Mouse (Mus musculus) G1E (cell line): ENCODE data around the gene Des. TPM values are rescaled to one million over a fixed set of nuclear protein-coding genes. Genes with fewer than 3 reads are reported as not detected.

Experiments
- ATAC-seq: 2 replicates; pipeline ENCODE4 v1.8.0; 2016; ENCODE audit warnings: mild to moderate bottlenecking; ENCODE audit not compliant: insufficient number of reproducible peaks, poor library complexity, low FRiP score, severe bottlenecking; ENCODE audit errors: extremely low read depth
- DNase-seq: peaks from one replicate; pipeline ENCODE4 v3.0.0; 2012; ENCODE audit warnings: low spot score
- H3K27me3 ChIP-seq: 2 replicates; pipeline ENCODE4 v1.6.1; 2012; ENCODE audit warnings: mild to moderate bottlenecking, low read length, inconsistent platforms; ENCODE audit not compliant: insufficient read depth
- H3K36me3 ChIP-seq: replicated peaks from 2 replicates; pipeline ENCODE3; 2012; ENCODE audit warnings: mild to moderate bottlenecking, inconsistent platforms
- H3K4me1 ChIP-seq: 2 replicates; pipeline ENCODE4 v1.6.1; 2012; ENCODE audit warnings: low read depth, low read length, inconsistent platforms, mixed read lengths; ENCODE audit not compliant: insufficient read depth
- H3K4me3 ChIP-seq: 2 replicates; pipeline ENCODE4 v1.5.1; 2012; ENCODE audit warnings: low read depth, mild to moderate bottlenecking, inconsistent platforms, low read length, moderate library complexity, mixed read lengths
- H3K9me3 ChIP-seq: replicated peaks from 2 replicates; pipeline ENCODE4 v1.6.1; 2012; ENCODE audit warnings: inconsistent platforms
- CTCF ChIP-seq: IDR thresholded peaks from 2 replicates; pipeline ENCODE4 v1.5.1; 2012; ENCODE audit warnings: low read depth, low read length, inconsistent platforms, mixed read lengths
- GATA1 ChIP-seq: IDR thresholded peaks from 2 replicates; pipeline ENCODE4 v1.6.1; 2012; ENCODE audit warnings: borderline replicate concordance, low read length, inconsistent platforms, mixed read lengths
- GATA2 ChIP-seq: IDR thresholded peaks from 2 replicates; pipeline ENCODE4 v1.6.1; 2012; ENCODE audit warnings: low read depth, low read length, inconsistent platforms, borderline replicate concordance
- POLR2AphosphoS5 ChIP-seq: IDR thresholded peaks from 2 replicates; pipeline ENCODE4 v1.6.1; 2012; ENCODE audit warnings: low read depth, low read length, inconsistent platforms; ENCODE audit not compliant: insufficient replicate concordance
- TAL1 ChIP-seq: conservative IDR thresholded peaks from 2 replicates; pipeline ENCODE4 v1.6.1; 2012; ENCODE audit warnings: low read depth, low read length, inconsistent platforms, mixed read lengths
- polyA plus RNA-seq: library from polyadenylated mRNA; stranded (reverse); fragments of >175 nt; gene quantifications from 2 replicates; pipeline ENCODE4 v1.2.3, GENCODE M21; 2012
- total RNA-seq, 2 experiments: library from RNA; stranded (forward) in 1 of 2; stranded (reverse) in 1 of 2; fragments of 200-1000 nt in 1 of 2; fragments of >200 nt in 1 of 2; fragmentation: Nextera tagmentation in 1 of 2; gene quantifications; 2 replicates each; pipeline ENCODE4 v1.2.3; 2014 to 2017

The Des gene
- total and polyA plus RNA-seq, 3 experiments, result 5.6 to 13.8 (median 12.9) TPM

DNA sequence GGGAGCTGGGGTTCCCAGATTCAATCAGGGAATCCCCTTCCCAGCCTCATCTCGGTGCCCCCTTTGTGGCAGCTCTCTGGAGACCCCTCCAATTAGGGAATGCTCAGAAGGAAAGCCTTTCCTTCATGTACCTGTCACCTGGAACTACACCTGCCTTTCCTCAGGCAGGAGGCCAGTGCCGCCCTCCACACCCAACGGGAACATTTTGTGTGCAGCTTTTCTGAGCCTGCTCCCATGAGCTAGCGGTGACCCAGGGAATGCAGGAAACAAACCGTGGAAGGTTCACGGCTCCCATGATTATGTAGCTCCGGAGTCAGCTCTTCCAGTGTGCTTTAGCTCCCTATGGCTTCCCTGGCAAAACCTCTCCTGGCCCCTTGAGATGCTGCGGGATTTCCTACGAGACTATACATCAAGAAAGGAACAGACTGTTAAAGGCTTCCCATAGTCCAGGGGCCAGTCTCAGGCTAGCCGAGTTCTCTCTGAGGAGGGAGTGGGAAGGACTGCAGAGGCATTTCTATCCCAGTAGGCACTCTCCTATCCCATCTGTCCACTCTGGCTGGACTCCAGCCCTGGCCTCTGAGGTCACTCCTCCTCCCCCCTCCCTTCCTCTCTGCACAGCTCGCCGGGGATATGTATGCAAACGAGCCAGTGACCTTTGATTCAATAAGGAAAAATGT lies 10.0 kb downstream of the Des start:
- no peak for ATAC-seq
- no peaks in the 10 kb centered on the region for H3K36me3 ChIP-seq
- no peaks in the 10 kb centered on the region for H3K9me3 ChIP-seq
- peaks cover 16% of the 10 kb centered on the region for H3K4me1 ChIP-seq
- H3K4me3 ChIP-seq, result no peak overlapping the region
- H3K27me3 ChIP-seq, result peaks cover 39% of the 10 kb centered on the region
- no peak for DNase-seq
- TF ChIP-seq TAL1 (no peak), POLR2AphosphoS5 (no peak), CTCF (no peak), GATA2 (no peak), GATA1 (no peak)

DNA sequence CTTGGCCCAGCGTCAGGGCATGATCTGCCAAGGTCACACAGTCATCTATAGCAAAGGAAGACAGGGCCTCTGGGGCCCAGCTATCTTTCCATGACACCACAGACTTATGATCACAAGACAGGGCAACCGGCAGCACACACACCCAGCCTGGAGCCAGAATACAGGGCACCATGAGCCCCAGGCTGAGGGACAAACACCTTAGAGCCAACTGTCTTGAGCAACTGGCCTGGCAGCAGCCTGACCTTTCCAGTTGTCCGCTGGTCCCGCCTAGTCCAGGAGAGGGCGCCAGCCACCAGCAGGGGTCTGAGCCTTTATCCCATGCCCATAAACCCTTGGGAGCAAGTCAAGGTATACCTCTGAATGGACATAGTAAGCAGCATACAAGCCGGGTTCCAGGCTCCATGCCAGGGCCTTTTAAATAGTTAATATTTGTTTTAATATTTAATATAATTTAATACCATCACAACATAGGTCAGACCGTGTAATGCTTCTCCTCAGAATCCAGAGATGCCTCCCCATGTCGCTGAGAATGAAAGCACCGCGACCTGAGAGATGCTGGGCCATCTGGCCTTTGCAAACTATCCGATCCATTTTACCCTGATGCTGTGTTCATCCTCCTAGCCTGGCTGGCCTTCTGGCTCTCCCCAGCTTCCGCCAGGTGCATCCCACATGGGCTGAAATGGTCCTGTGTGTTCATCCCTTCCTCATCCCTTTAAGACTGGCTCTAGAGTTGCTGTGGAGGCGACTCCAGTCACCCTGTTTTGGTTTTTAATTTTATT lies 11.4 kb downstream of the Des start:
- no peaks in the 10 kb centered on the region for H3K36me3 ChIP-seq
- H3K4me1 ChIP-seq, result peaks cover 18% of the 10 kb centered on the region
- H3K4me3 ChIP-seq, result no peak overlapping the region
- TF ChIP-seq CTCF (peak; percentile 54), GATA1 (no peak), GATA2 (no peak)
- DNase-seq (no peak), ATAC-seq (no peak)
- peaks cover 38% of the 10 kb centered on the region for H3K27me3 ChIP-seq
- no peaks in the 10 kb centered on the region for H3K9me3 ChIP-seq

DNA sequence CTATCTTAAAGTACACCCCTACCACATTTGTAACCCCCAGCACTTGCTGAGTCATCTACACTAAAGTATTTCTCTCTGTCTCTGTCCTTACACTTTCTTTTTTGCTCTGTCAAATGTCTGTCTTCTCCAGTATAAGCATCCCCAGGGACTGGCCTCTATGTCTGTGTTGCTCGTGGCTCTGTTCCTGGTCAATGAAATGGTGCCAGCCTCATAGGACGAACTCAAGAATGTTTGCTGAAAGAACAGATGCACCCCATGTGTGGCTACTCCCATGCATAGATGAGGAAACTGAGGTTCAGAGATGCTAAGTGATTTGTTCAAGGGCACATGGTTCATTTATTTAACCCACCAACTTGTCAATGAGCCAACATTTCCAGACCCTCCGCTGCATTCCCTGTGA lies 12.3 kb downstream of the Des start:
- Histone ChIP-seq H3K36me3 (no peaks in the 10 kb centered on the region), H3K4me1 (peaks cover 18% of the 10 kb centered on the region), H3K27me3 (peaks cover 35% of the 10 kb centered on the region), H3K9me3 (no peaks in the 10 kb centered on the region), H3K4me3 (no peak overlapping the region)
- TF ChIP-seq CTCF (no peak), TAL1 (no peak)
- ATAC-seq (no peak), DNase-seq (no peak)

DNA sequence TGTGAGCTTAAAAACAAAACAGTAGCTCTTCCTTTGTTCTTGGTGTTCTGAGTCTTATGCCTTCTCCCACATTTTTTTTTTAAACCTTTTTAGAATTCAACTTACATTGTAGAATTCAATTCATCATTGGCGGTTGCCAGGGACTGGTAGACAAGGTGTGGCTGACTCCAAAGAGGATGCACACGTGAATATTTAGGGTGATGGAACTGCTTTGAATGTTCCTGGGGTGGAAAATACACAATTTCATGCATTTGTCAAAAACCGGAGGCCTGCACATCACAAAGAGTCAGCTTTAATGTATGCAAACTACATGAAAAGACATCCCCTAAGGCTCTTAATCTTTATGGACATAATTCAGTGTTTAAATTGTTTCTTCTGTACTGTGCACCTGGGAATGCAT lies 13.1 kb downstream of the Des start:
- Histone ChIP-seq H3K36me3 (no peaks in the 10 kb centered on the region), H3K4me1 (peaks cover 14% of the 10 kb centered on the region), H3K9me3 (no peaks in the 10 kb centered on the region), H3K27me3 (peaks cover 37% of the 10 kb centered on the region), H3K4me3 (no peak overlapping the region)
- DNase-seq (no peak), ATAC-seq (no peak)
- TF ChIP-seq TAL1, result no peak

DNA sequence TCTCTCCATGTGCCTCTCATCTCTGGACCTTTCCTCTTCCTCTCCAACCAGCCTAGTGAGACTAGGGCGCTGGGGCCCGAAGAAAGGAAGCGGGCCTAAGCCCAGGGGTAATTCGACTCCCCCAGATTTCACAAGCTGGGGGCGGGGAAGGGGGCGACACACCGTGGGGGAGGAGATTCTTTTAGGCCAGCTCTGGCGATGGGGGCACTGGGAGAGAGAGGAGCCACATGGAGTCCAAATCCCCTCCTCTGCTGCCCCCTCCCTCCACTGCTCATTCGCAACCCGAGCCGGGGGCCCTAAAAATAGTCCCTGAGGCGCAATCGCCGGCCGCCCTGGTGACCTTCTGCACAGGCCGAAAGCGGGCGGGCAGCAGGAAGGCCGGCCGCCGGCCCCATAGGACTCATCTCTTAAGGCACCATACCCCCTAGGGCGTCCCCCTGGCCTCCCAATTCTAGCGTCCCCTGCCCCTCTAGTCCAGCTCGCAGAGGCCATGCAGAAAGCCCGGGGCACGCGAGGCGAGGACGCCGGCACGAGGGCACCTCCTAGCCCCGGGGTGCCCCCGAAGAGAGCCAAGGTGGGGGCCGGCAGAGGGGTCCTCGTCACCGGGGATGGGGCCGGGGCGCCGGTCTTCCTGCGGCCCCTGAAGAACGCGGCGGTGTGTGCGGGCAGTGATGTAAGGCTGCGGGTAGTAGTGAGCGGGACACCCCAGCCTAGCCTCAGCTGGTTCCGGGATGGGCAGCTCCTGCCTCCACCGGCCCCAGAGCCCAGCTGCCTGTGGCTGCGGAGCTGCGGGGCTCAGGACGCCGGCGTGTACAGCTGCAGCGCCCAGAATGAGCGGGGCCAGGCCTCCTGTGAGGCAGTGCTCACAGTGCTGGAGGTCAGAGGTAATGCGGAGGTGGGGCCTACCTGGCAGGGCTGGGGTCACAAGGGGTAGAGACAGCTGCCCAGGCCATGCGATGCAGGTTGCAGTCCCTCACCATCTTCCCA lies 15.1 kb downstream of the Des start, which contains the start of gene Speg:
TSS of gene Speg (plus strand) at position 348 of the 987 bp plus-strand sequence.
- TF ChIP-seq CTCF (no peak), GATA2 (no peak), POLR2AphosphoS5 (no peak), TAL1 (no peak), GATA1 (no peak)
- Histone ChIP-seq H3K9me3 (no peaks in the 10 kb centered on the region), H3K27me3 (peaks cover 46% of the 10 kb centered on the region), H3K4me3 (no peak within 1 kb of the TSS), H3K4me1 (peaks cover 27% of the 10 kb centered on the region), H3K36me3 (no peaks in the 10 kb centered on the region)
- no peak for DNase-seq
- ATAC-seq, result no peak

DNA sequence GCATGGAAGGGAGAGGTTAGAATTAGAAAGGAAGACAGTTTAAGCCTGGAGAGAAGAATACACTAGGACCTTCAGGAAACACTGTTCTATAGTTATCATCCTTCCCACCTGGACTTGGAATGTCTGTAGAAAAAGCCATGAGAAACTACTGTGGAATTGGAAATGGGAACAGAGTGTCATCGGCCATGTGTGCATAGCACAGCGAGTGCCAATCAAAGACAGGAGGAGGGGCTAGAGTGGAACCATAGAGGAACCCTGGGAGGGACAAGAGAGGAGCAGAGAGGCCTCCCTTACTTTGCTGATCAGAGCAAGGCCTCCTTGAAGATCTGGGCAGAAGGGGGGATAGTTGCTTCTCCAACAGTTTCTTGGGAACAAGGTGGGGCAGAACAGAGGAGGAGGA lies 19.1 kb downstream of the Des start:
- no peaks in the 10 kb centered on the region for H3K36me3 ChIP-seq
- TF ChIP-seq GATA2, result no peak
- TF ChIP-seq POLR2AphosphoS5, result no peak
- TF ChIP-seq CTCF, result no peak
- TF ChIP-seq TAL1, result no peak
- no peak for TF ChIP-seq GATA1
- H3K9me3 ChIP-seq, result no peaks in the 10 kb centered on the region
- no peak overlapping the region for H3K4me3 ChIP-seq
- ATAC-seq, result no peak
- peaks cover 67% of the 10 kb centered on the region for H3K27me3 ChIP-seq
- DNase-seq, result no peak
- peaks cover 39% of the 10 kb centered on the region for H3K4me1 ChIP-seq
